Mouse (Mus musculus) limb, embryonic 12.5 days (tissue): Measurements from ENCODE around the gene Farp1. TPM values are rescaled to one million over a fixed set of nuclear protein-coding genes. Genes with fewer than 3 reads are reported as not detected.
"Not testable (repeated sequence)": the region's sequence is repeated elsewhere in the genome, so short reads cannot be mapped to it uniquely, and the experiment has no call there.

ENCODE experiments used
- ATAC-seq: fragments of 200-750 bp; cut with Nextera tagmentation; 2 replicates; pipeline ENCODE4 v1.8.0; 2017; ENCODE audit warnings: low read depth, moderate TSS enrichment; ENCODE audit not compliant: insufficient number of reproducible peaks, insufficient read depth, low FRiP score, low TSS enrichment
- H3K27ac ChIP-seq: fragments of 300-500 bp; sonication (generic); 2 replicates; pipeline ENCODE4 v1.5.1; 2016; ENCODE audit warnings: mild to moderate bottlenecking, moderate library complexity
- H3K27me3 ChIP-seq: fragments of 300-500 bp; sonication (generic); 2 replicates; pipeline ENCODE4 v1.6.1; 2016; ENCODE audit warnings: mild to moderate bottlenecking, moderate library complexity
- H3K36me3 ChIP-seq: fragments of 300-500 bp; sonication (generic); 2 replicates; pipeline ENCODE4 v1.6.1; 2016; ENCODE audit warnings: mild to moderate bottlenecking, moderate library complexity
- H3K4me1 ChIP-seq: fragments of 300-500 bp; sonication (generic); replicated peaks from 2 replicates; pipeline ENCODE4 v1.6.1; 2016
- H3K4me2 ChIP-seq: fragments of 300-500 bp; sonication (generic); 2 replicates; pipeline ENCODE4 v1.6.1; 2016; ENCODE audit warnings: mild to moderate bottlenecking, moderate library complexity
- H3K4me3 ChIP-seq: fragments of 300-500 bp; sonication (generic); replicated peaks from 2 replicates; pipeline ENCODE4 v1.5.1; 2016; ENCODE audit warnings: mild to moderate bottlenecking
- H3K9ac ChIP-seq: fragments of 300-500 bp; sonication (generic); replicated peaks from 2 replicates; pipeline ENCODE4 v1.6.1; 2016; ENCODE audit warnings: mild to moderate bottlenecking, moderate library complexity
- H3K9me3 ChIP-seq: fragments of 300-500 bp; sonication (generic); 2 replicates; pipeline ENCODE4 v1.6.1; 2016; ENCODE audit warnings: mild to moderate bottlenecking, moderate library complexity
- WGBS: fragments of 180-500 bp; shearing (Covaris S2); methylation state at CpG from one replicate; pipeline ENCODE4 v1.1.7; 2016; 5-methylcytosine and 5-hydroxymethylcytosine counted together
- polyA plus RNA-seq: library from polyadenylated mRNA; unstranded; fragments of >200 nt; fragmentation: Nextera tagmentation; extraction: Ambion mirVana; gene quantifications from 2 replicates; pipeline ENCODE4 v1.2.1, GENCODE M21; 2016

Gene Farp1
- polyA plus RNA-seq, 1 experiment from 2014 or later: 58.2 TPM

DNA sequence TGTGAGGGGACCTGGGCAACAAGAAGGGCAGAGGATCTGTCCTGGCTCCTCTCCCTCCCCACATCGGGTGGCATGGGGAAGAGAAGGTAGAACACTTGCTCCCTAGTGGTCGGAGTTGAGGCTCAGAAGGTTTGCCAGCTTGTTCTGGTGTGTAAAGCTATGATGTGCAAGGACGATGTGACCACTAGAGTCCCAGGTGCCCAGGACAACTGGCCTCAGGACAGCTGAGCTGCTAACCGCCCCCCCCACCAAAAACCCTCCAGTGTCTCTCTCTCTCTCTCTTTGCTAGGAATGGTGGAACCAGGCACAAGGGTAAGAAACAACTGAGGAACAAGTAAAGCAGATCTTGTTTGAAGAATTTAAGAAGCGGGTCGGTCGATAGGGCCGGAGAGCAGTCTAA is 149.4 kb downstream of the Farp1 start:
- H3K4me1 ChIP-seq: peaks cover 49% of the 10 kb centered on the region
- ATAC-seq: no peak
- H3K9ac ChIP-seq: no peak overlapping the region
- no peaks in the 10 kb centered on the region for H3K27me3 ChIP-seq
- 94% methylated on average over 8 of the region's 8 CpGs for WGBS
- H3K36me3 ChIP-seq: peaks cover 19% of the 10 kb centered on the region
- no peak overlapping the region for H3K4me2 ChIP-seq
- 0 out of 2 replicates have a peak, but pooled peaks cover 4% of the 10 kb centered on the region for H3K9me3 ChIP-seq
- no peak overlapping the region for H3K4me3 ChIP-seq
- H3K27ac ChIP-seq: no peak overlapping the region

DNA sequence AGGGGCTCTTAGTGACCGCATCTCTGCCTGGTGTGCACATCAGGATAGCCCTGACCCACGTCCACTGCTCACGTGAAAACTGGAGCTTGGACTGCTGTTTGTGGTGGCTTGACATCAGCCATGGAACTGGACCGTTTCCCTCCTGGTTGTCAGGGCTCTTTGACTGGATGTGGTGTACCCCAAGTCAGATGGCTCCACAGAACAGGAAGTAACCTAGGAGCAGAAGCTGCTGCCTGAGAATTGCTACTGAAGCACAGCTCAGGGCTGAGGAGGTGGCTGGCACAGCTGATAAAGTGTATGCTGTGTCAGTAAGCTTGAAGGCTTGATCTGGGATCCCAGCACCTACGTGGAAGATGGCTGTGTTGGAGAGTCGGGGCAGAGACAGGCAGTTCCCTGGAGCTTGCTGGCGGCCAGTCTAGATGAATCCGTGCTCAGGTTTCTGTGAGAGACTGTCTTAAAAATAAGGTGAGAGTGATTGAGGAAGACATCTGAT is 151.4 kb downstream of the Farp1 start:
- H3K36me3 ChIP-seq: peaks cover 35% of the 10 kb centered on the region
- 0 out of 2 replicates have a peak, but pooled peaks cover 4% of the 10 kb centered on the region for H3K9me3 ChIP-seq
- WGBS: 91% methylated on average over 8 of the region's 8 CpGs
- no peaks in the 10 kb centered on the region for H3K27me3 ChIP-seq
- H3K27ac ChIP-seq: peak overlapping the region; percentile 30; the same call in 1 of the 2 replicates
- no peak overlapping the region for H3K4me3 ChIP-seq
- no peak overlapping the region for H3K4me2 ChIP-seq
- H3K4me1 ChIP-seq: peaks cover 41% of the 10 kb centered on the region
- no peak overlapping the region for H3K9ac ChIP-seq
- ATAC-seq: no peak

DNA sequence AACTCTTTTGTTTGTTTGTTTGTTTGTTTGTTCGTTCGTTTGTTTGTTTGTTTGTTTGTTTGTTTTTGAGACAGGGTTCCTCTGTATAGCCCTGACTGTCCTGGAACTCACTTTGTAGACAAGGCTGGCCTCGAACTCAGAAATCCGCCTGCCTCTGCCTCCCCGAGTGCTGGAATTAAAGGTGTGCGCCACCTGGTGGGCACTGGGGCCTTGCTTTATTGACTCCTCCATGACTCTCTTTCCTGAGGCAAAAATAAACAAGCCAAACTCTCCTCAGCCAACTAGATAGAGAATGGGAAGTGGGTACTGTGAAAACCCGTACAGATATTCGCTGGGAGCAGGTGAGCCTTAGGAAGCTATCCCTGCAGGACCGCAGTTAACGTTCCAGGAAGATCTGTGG is 154.8 kb downstream of the Farp1 start:
- not testable (repeated sequence) for H3K9ac ChIP-seq, H3K4me2 ChIP-seq, H3K4me3 ChIP-seq, ATAC-seq, H3K27me3 ChIP-seq, H3K9me3 ChIP-seq, H3K27ac ChIP-seq
- WGBS: 90% methylated on average over 10 of the region's 10 CpGs
- Histone ChIP-seq H3K4me1 (peaks cover 37% of the 10 kb centered on the region), H3K36me3 (peaks cover 49% of the 10 kb centered on the region)

DNA sequence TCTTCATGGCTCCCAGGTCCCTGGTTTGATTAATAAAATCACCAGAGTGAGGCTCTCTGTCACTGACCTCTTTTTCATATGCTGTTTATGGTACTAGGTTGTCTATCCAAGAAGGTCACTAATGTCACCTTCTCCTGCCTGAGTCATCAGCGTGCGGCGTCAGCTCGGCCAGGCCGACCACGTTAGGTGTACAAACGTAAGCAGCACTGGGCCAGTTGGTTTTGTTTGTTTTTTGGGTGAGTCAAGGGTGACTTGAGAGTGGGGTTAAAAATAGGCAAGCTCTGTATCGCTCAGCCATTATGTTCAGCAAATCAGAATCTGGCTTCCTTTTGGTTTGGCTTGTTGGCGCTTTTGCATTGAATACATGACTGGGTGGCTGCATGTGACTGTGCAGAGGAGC is 155.4 kb downstream of the Farp1 start:
- no peak overlapping the region for H3K4me2 ChIP-seq
- H3K27ac ChIP-seq: no peak overlapping the region
- ATAC-seq: no peak
- 89% methylated on average over 9 of the region's 9 CpGs for WGBS
- peaks cover 10% of the 10 kb centered on the region; the same call in 1 of the 2 replicates for H3K9me3 ChIP-seq
- H3K4me1 ChIP-seq: peaks cover 37% of the 10 kb centered on the region
- no peak overlapping the region for H3K9ac ChIP-seq
- H3K36me3 ChIP-seq: peaks cover 52% of the 10 kb centered on the region
- no peak overlapping the region for H3K4me3 ChIP-seq
- no peaks in the 10 kb centered on the region for H3K27me3 ChIP-seq

- H3K4me2 ChIP-seq: no peak overlapping the region
- no peak for ATAC-seq
- 0 out of 2 replicates have a peak overlapping the region, but pooled peaks have one; percentile 4 for H3K9ac ChIP-seq
- peaks cover 18% of the 10 kb centered on the region; the same call in 1 of the 2 replicates for H3K9me3 ChIP-seq
- H3K27ac ChIP-seq: peak overlapping the region; percentile 69
- WGBS: 89% methylated on average over 13 of the region's 13 CpGs
- no peak overlapping the region for H3K4me3 ChIP-seq
- peaks cover 53% of the 10 kb centered on the region for H3K36me3 ChIP-seq
- H3K27me3 ChIP-seq: no peaks in the 10 kb centered on the region
- H3K4me1 ChIP-seq: peaks cover 37% of the 10 kb centered on the region
Observed at GRCm38 (mm10) chr14:121191739-121192138, 156.7 kb downstream of the Farp1 start.

GRCm38 (mm10) chr14:121192394-121192793 is 157.4 kb downstream of the Farp1 start:
- H3K9ac ChIP-seq: no peak overlapping the region
- peaks cover 46% of the 10 kb centered on the region for H3K36me3 ChIP-seq
- no peak overlapping the region for H3K4me2 ChIP-seq
- H3K27me3 ChIP-seq: no peaks in the 10 kb centered on the region
- WGBS: 70% methylated on average over 5 of the region's 5 CpGs
- no peak for ATAC-seq
- H3K9me3 ChIP-seq: peaks cover 17% of the 10 kb centered on the region; the same call in 1 of the 2 replicates
- no peak overlapping the region for H3K4me3 ChIP-seq
- H3K4me1 ChIP-seq: peaks cover 40% of the 10 kb centered on the region
- H3K27ac ChIP-seq: peak overlapping the region; percentile 69

DNA sequence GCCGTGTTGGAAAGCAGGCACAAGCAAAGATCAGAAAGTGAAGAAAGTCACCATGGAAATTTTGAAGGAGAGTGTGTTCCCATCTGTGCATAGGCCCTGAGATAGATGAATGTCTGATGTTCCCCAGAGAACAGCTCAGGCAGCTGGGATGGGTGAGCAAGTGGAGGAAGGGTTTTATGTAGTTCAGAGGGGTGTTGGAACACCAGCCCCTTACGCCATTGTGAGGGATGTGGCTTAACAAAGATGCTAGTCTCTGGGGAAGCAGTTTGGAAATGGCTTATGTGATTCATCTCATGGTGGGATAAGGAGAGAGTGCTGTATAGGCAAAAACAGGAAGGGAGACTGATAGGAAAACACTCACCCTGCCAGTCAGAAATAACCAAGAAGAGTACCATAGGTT is 159.0 kb downstream of the Farp1 start:
- Histone ChIP-seq H3K4me3 (no peak overlapping the region), H3K4me1 (peaks cover 53% of the 10 kb centered on the region), H3K4me2 (no peak overlapping the region), H3K36me3 (peaks cover 40% of the 10 kb centered on the region), H3K27ac (peak overlapping the region; percentile 7; the same call in 1 of the 2 replicates), H3K9ac (no peak overlapping the region), H3K9me3 (peaks cover 15% of the 10 kb centered on the region; the same call in 1 of the 2 replicates), H3K27me3 (no peaks in the 10 kb centered on the region)
- WGBS: 90% methylated on average over 2 of the region's 2 CpGs
- no peak for ATAC-seq

DNA sequence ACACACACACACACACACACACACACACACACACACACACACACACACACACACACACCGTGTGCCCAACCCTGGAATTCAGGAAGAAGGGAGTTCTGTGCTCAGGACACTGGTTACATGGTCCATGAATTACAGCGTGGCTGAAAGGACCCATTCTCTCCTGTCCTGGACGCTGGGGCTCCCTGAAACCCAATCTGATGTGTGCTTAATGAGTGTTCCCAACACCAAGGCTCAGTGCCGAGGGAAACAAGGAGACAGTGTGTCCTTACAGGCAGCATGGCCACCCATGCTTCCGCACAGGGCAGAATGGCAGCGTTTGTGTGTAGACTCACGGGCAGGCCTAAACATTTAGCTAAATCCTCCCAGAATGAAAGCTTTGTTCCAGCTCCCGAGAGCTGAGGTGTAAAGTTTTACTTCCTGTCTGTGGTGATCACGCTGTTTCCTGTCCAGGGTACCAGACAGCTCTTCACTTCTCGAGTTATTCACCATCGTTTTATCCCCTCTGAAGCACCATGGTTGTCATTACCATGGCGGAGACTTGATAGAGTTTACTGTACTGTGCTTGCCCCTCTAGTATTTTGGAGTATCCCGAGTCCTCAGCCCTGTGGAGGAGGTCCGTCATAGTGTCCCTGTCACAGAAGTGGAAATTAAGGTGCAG is 164.0 kb downstream of the Farp1 start:
- 40% methylated on average over 14 of the region's 14 CpGs for WGBS
- peaks cover 15% of the 10 kb centered on the region; the same call in 1 of the 2 replicates for H3K9me3 ChIP-seq
- peaks cover 23% of the 10 kb centered on the region for H3K36me3 ChIP-seq
- no peak overlapping the region for H3K4me3 ChIP-seq
- ATAC-seq: peak; percentile 86
- peaks cover 47% of the 10 kb centered on the region for H3K4me1 ChIP-seq
- no peak overlapping the region for H3K9ac ChIP-seq
- H3K27ac ChIP-seq: peak overlapping the region; percentile 89
- no peak overlapping the region for H3K4me2 ChIP-seq
- no peaks in the 10 kb centered on the region for H3K27me3 ChIP-seq

DNA sequence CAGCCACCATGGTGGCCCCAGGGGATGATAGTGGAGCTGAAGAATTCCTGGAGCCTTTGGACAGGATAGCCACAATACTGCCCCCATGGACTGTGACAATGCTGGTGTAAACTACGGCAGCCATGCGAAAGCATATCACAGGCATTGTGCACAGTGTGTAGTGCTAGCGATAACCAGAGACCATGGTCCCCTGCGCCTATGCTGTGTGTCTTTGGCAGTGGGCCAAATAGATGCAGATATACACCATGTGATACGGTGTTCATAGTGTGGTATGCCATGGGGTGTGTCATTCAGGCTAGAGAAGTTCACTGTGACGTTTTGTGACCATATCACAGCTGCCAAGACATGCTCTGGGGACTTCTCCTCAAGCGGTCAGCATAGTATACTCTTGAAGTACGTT is 164.8 kb downstream of the Farp1 start:
- peak; percentile 37; the same call in 1 of the 2 replicates for ATAC-seq
- Histone ChIP-seq H3K9me3 (peaks cover 13% of the 10 kb centered on the region; the same call in 1 of the 2 replicates), H3K4me3 (no peak overlapping the region), H3K4me2 (no peak overlapping the region), H3K9ac (no peak overlapping the region), H3K27ac (peak overlapping the region; percentile 89), H3K36me3 (peaks cover 18% of the 10 kb centered on the region; the same call in 1 of the 2 replicates), H3K27me3 (no peaks in the 10 kb centered on the region), H3K4me1 (peaks cover 51% of the 10 kb centered on the region)
- 69% methylated on average over 8 of the region's 8 CpGs for WGBS

GRCm38 (mm10) chr14:121200353-121200752 is 165.4 kb downstream of the Farp1 start:
- H3K4me1 ChIP-seq: peaks cover 56% of the 10 kb centered on the region
- no peak overlapping the region for H3K9ac ChIP-seq
- H3K4me3 ChIP-seq: no peak overlapping the region
- peaks cover 9% of the 10 kb centered on the region; the same call in 1 of the 2 replicates for H3K9me3 ChIP-seq
- H3K4me2 ChIP-seq: no peak overlapping the region
- peak overlapping the region; percentile 89 for H3K27ac ChIP-seq
- peaks cover 14% of the 10 kb centered on the region; the same call in 1 of the 2 replicates for H3K36me3 ChIP-seq
- WGBS: 60% methylated on average over 8 of the region's 8 CpGs
- ATAC-seq: no peak
- no peaks in the 10 kb centered on the region for H3K27me3 ChIP-seq

DNA sequence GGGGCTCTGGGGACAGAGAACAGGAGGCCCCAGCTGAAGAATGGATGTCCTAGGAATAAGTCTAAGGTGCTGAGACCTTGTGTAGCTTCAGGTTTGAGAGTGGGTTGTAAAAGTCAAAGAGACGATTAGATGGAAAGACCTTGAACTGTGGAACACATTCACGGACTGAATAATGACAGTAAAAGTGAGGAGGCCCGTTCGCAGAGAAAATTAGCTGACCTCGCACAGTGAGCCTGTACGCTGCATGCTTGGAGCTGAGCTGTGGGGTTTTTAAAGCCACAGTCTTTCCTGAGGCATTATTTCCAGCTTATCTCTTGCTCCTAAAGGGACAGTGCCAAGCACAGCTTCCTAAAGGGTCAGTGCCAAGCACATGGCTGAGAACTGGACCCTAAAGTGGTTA is 166.2 kb downstream of the Farp1 start:
- WGBS: 60% methylated on average over 6 of the region's 6 CpGs
- Histone ChIP-seq H3K4me3 (no peak overlapping the region), H3K9me3 (0 out of 2 replicates have a peak, but pooled peaks cover 5% of the 10 kb centered on the region), H3K27me3 (no peaks in the 10 kb centered on the region), H3K36me3 (peaks cover 14% of the 10 kb centered on the region; the same call in 1 of the 2 replicates), H3K4me1 (peaks cover 64% of the 10 kb centered on the region), H3K4me2 (no peak overlapping the region), H3K27ac (peak overlapping the region; percentile 89; the same call in 1 of the 2 replicates), H3K9ac (no peak overlapping the region)
- no peak for ATAC-seq
